Mouse (Mus musculus) brain, adult 2 months (tissue): ENCODE measurements around the gene Nab1.
A peak's percentile ranks its signal among the peaks of the same experiment; 100 is the strongest.

Source experiments
- DNase-seq: peaks from one replicate; pipeline ENCODE4 v3.0.0; 2011; ENCODE audit warnings: low read depth, low spot score

Nab1 gene

DNA sequence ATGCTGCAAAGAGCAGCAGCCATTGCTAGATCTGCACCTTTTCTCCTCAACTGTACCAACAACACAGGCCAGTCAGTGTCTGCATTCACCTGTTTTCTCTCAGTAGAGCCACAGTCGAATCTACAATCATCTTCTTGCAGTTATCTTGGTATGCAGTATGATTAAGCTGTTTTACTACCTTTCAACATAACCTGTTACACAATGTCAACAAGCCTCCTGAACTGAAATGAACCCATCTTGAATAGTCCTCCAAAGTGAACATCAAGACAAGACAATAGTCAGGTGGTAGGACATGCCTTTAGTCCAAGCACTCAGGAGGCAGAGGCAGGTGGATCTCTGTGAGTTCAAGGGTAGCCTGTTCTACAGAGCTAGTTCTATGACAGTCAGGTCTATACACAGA, 26.2 kb downstream of the Nab1 start:
- no peak for DNase-seq

GRCm38 (mm10) chr1:52470811-52471489, 29.5 kb downstream of the Nab1 start:
- DNase-seq: peak; percentile 22

DNA sequence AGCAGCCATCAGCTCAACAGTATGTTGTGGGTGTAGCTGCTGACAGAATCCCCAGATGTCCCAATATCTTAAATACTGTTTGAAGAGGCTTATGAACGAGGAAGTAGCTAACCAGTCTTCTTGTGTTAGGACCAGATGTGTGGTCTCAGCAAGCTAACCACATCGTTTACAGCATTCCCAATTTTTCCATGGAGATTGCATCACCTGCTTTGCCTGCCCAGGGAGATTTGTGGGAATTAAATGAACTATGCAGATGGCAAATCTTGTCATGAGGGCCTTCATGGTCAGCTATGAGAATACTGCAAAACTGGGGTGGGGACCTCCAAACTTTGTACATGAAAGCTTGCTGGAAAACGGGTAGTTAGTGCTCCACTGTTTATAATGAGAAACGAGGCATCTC, 30.2 kb downstream of the Nab1 start:
- DNase-seq: no peak

GRCm38 (mm10) chr1:52466518-52467120, 33.9 kb downstream of the Nab1 start:
- DNase-seq: no peak

DNA sequence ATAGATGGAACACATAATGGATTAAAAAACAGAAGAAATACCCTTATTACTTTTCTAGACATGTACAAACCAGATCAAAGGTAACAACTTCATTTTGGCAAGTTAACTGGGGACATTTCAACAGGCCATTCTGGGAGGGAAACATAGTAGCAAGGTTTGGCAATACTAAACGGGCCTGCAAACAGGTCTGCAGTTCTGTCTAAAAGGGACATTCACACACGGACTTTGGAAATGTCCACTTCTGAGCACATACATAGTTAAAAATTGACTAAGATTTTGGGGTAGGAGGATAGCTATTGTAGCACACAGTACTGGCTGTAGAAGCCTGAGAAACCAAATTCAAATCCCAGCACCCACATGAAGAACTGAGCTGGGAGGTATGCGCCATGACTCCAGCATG, 34.6 kb downstream of the Nab1 start:
- no peak for DNase-seq

GRCm38 (mm10) chr1:52465264-52465663, 35.2 kb downstream of the Nab1 start:
- DNase-seq: peak; percentile 91

GRCm38 (mm10) chr1:52463305-52463704, 37.2 kb downstream of the Nab1 start:
- no peak for DNase-seq

DNA sequence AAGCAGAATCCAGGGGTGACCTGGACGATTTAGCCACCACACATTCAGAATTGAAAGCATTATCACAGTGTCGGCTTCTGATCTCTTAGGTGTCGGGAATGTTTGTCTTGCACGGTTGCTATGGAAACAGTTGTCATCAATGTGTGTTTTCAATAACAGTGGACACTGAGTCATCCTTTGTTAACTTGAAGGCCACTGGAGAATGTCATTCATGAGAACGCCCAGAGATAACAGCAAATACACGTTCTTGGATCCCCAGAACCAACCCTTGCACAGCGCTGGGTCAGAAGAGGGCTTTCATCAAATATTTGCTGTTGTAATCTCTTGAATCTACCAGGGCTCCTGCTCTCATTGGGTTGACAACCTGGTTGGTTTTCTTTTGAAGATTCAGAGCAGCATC, 43.9 kb downstream of the Nab1 start:
- no peak for DNase-seq

- DNase-seq: peak; percentile 80
These were observed 45.9 kb downstream of the Nab1 start for GRCm38 (mm10) chr1:52454509-52455001.

GRCm38 (mm10) chr1:52451360-52451759, 49.1 kb downstream of the Nab1 start:
- no peak for DNase-seq

DNA sequence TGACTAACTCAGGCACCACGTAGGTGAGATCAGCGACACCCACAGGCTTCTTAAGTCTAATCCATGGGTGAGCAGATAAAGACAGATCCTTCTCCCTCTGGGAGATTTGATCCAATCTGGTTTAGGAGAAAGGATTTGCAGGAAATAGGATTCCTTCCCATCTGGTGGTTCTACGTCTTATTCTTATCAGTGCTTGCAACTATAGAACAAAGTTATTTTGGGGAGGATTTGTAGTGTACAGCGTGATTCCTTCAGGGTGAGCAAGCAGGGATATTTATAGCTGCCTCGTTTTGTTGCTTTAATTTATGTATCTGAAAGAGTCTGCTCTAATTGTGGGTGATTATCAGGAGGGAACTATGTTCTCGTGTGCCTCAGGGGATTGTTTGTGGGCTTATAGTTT, 64.6 kb downstream of the Nab1 start:
- DNase-seq: peak; percentile 79

- no peak for DNase-seq
These were observed 66.4 kb downstream of the Nab1 start for GRCm38 (mm10) chr1:52434085-52434484.

GRCm38 (mm10) chr1:52431806-52432205, 68.7 kb downstream of the Nab1 start:
- no peak for DNase-seq

GRCm38 (mm10) chr1:52430606-52431005, 69.9 kb downstream of the Nab1 start:
- no peak for DNase-seq

DNA sequence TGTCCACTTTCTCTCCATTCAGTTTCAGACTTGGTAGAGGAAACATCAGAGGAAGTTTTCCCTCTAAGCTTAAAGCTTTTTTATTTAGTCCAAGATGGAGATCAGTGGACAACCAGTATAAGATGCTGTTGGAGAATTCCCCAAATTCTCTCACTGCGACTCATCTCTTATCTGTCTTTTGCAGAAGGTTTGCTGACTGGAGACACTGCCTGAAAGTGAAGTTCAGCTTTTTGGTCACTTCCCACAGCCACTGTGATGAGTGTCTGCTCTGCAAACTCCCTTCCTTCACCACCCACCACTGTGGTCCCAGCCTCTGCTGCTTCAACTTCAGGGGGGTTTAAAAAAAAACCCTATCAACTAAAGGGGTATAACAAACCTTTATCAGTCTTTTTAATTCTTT, 70.4 kb downstream of the Nab1 start:
- DNase-seq: no peak

- DNase-seq: no peak
These were observed 72.5 kb downstream of the Nab1 start for GRCm38 (mm10) chr1:52427841-52428464.

DNA sequence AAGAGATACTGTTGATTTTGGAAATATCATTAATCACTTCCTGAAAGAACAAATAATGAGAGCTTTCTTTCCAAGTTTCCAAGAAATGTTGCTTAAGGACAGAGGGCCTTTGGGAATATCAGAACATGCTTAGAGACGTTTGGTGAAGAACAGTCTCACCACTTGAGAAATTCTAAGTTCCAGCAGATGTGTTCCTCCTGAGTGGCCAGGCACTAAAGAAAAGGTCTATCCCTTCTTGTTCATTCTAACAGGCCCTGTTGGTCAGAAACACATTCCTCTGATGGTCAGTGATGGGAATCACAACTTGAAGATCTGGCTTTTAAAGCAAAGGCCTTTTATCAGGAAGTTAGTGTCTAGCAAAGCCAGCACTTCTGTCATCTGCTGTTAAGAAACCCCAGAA, 76.6 kb downstream of the Nab1 start:
- no peak for DNase-seq

- no peak for DNase-seq
These were observed 77.4 kb downstream of the Nab1 start for GRCm38 (mm10) chr1:52423057-52423456.

DNA sequence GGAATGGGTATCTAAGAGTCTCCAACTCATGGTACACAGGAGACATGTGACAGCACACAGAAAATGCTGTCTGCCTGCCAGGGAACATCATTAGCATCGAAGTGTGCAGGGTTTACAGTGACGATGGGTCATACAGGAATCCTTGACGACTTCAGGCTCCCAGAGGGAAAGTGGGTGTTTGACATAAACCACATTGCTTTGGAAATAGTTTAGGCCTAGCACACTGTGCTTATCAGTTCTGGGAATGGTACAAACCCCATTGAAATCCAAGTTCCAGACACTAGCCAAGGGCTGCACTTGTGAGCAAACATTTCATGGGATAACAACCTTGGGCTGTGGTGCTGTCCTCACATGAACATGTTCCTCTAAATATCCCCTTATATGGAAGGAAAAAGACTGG, 78.3 kb downstream of the Nab1 start:
- DNase-seq: no peak

GRCm38 (mm10) chr1:52421623-52422022, 78.9 kb downstream of the Nab1 start:
- DNase-seq: no peak

DNA sequence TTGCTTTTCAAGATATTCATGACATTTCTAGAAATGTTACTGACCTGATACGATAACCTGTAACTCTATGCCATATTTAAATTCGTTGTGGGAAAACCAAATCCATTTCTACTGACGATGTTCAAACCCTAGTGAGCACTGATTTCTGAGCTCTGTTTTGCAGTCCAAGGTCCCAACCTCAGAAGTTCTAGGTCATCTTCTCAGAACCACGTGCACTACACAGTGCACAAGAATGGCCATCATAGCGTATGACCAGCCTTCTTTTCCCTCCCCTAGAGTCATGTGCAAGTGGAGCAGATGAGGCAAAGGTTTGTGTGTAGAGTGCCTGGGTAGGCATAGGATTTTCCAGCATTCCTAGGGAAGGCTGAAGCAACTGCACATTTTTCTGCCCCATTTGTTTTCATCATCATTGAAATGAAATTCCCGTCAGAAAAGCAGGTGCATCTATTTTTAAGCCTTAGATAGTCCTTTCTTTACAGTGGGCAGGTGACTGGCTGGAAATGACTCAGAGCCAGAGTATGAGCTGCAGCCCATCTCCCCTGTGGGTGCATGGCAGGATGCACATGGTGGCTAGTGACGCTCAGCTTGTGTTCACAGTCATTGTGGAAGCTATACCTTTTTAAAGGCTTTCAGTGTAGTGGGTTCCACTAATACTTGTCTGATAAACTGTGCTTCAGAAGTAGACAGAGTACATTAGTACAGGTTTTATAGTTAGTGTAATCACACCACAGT, 81.2 kb downstream of the Nab1 start:
- DNase-seq: no peak
